Mouse (Mus musculus) left cerebral cortex, postnatal 4 days (tissue): Measurements from ENCODE around the gene Srsf3. TPM values are rescaled to one million over a fixed set of nuclear protein-coding genes. Genes with fewer than 3 reads are reported as not detected.
A peak's percentile ranks its signal among the peaks of the same experiment; 100 is the strongest.
"Not testable (repeated sequence)": the region's sequence is repeated elsewhere in the genome, so short reads cannot be mapped to it uniquely, and the experiment has no call there.

Experiments used
- DNase-seq: peaks from one replicate; pipeline ENCODE4 v3.0.0-alpha.2; 2022
- intact Hi-C: fragments of 180-260 bp; cut with DNase I; formaldehyde crosslinking; loops from one replicate; pipeline ENCODE4 v1.15.1; 2025
- total RNA-seq, 2 experiments: library from RNA; stranded (reverse); gene quantifications; 2 replicates each; pipeline ENCODE4 v1.2.3; 2021

The Srsf3 gene
- 100 to 1,000 TPM; 220 to 228 TPM for total RNA-seq

DNA sequence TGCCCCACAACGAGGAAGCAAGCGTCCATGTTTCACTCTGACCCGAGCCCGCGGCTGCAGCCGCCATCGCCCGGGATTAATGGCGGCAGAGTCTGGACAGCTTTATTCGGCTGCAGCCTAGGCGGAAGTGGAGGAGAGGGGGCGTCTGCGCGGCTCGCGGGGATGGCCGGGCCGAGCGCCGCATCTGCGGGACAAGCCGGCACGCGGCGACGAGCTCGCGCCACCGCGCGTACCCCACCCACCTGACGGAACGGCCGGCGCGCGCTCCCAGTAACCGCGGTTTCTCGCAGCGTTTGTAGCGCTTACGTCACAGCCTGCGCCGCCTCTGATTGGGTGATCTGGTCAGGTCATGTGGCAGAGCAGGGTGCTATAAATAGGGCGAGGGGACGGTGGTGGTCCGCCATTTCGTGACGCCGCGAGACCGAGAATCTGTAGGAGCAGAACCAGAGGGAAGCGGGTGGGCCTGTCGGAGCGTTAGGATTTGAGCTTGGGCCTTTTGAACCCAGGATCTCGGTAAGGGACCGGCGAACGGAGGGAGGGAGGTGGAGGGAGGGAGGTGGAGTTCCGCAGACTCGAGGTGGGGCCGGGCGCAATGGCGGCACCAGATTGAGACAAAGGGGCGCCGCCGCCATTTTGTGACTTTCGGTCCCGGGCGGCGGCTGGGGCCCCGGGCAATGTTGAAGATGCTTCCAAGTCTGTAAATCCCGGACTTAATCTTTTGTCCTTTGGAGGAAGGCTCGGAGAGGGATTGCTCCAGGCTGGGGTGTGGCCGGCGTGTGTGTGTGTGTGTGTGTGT, at the start of gene Srsf3:
Gene Srsf3, plus strand, starts transcription at position 355 of the 796 bp plus-strand sequence.
- peak; percentile 100 for DNase-seq
- intact Hi-C loops: no loop called here

DNA sequence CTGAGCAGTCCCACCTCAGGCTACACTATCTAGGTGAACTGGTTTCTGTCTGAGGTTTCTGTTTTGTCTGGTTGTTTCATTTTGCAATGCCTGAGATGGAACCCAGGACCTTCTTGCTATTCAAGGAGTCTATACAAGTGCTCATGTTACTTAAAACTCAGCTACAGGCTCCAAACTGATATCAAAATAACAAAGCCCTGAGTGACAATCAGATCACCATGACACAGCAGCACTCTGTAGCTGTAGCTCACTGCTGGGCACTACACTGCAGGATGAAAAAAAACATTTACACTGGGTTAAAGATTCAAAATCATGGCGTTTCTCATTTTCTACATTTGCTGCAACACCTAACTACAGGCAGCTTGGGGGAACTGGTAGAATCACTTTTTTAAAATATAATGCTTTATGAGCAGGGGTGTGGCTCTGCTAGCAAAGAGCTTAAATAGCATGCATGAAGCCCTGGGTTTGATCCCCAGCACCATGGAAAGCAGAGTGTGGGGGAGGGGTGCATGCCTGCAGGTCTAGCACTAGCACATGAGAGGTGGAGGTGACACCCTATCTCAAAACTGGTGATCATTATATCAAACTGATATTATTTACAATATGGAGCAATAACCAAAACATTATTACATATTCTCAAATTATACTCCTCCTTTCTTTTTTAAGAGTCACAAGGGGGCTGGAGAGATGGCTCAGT, 47.6 kb upstream of the Srsf3 start:
- no peak for DNase-seq
- intact Hi-C loops: no loop called here

DNA sequence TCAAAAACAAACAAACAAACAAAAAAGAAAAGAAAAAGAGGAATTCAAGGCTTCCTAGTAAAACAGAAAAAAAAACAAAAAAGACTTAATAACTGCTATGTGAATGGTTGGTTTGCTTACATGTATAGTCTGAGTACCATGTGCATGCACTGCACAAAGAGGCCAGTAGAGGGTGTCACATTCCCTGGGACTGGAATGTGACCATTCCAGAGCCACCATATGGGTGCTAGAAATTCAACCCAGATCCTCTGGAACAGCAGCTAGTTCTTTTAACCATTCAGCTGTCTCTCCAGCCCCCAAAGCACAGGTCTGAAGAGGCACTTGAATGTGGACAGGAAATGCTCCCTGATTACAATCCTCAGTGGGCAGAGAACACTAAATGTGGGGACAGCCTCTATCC, 45.6 kb upstream of the Srsf3 start:
- intact Hi-C loops: no loop called here
- peak; percentile 23 for DNase-seq

DNA sequence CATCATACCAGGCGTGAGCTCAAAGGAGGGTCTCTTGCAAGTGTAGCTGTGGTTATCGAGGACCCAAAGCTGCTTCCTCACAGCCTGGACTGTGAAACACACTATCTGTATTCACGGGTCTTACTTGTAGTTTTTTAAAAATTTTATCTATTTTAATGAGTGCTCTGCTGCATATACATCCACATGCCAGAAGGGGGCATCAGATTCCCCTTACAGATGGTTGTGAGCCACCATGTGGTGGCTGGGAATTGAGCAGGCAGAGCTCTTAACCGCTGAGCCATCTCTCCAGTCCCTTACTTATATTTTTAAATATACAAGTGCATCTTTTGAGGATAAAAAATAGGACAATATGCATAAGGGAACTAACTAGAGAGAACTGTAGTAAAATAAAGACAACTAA, 44.7 kb upstream of the Srsf3 start:
- intact Hi-C loops: no loop called here
- peak; percentile 35 for DNase-seq

DNA sequence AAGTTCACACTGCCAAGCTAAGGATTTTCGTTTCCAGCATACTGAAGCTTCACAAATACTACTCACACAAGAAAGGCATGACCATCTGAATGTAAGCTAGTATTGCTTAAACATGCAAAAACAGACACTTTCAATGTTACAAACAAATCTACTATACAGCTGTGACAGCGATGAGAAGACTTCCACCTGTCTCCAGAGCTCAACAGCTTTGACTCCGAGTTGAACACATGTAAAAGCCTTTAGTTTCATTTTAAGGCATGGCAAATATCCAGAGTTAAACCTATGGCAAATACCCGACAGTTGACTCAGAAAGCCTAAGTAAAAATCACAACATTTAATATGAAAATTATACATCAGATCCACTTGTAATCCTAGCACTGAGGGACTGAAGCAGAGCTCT, 44.1 kb upstream of the Srsf3 start:
- intact Hi-C loops: no loop called here
- no peak for DNase-seq

DNA sequence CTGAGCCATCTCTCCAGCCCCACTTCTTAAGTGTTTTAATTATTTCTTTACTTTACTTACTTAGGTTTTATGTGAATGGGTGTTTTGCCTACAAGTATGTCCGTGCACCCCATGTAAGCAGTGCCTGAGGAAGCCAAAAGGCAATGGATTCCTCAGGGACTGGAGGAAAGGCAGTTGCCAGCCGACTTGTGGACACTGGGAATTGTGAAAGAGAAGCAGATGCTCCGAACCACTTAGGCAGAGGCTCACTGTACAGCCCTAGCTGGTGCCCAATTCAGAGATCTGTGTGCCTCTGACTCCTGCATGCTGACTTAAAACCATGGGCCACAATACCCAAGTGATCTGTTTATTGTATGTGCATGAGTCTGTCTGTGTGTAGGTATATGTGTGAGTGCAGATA, 43.4 kb upstream of the Srsf3 start:
- DNase-seq: no peak
- intact Hi-C loops: no loop called here

DNA sequence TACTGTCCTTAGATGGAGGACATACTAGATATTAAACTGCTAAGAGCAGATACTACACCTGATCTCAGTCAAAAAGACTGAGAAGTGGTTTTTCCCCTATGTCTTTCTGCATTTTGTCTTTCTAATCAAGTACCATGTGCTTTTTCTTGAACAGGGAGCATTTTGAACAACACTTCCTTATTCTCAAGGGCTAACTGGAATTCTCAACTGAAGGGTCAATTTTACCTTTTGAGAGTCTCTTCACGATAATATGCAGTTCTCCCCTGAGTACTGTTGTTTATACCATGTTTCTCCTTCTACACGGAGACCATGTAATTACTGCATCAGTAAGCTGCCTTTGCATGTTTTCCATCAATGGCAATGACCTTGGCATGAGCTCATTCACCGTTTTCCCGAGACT, 42.4 kb upstream of the Srsf3 start:
- intact Hi-C loops: no loop called here
- DNase-seq: no peak

DNA sequence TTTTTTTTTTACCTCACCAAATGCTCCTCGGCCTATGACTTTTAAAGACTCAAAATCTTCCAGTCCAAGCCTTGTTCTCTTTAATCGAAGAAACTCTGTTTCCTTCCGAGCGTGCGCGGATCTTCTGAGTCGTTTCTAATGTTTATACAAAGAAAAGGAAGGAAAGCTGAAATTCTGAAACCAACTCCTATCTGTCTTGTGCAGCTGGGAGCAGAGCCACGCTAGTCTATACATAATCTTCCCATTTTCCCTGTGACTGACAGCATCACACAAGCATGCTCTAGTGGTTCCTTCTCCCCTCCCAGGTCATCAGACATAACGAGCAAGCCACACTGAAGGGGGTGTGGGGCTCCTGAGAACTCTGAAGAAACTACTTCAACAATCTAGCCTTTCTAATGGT, 41.1 kb upstream of the Srsf3 start:
- intact Hi-C loops: no loop called here
- DNase-seq: no peak

DNA sequence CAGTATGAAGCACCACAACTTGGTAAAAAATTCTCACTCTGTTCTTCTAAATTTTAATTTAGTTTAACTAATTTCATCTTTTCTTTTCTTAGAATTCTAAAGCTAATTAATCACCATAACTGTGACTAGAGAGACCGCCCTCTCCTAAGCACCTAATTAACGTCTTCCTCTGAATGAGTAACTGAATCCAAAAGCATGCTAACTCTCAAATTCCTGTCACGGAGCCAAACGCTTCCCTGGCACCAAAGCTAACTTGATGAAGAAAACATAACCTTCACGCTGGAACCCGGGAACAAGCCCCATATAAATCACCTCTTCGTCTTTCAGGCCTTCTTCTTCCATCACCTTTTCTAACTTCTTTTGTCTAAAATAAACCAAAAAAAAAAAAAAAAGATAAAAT, 40.3 kb upstream of the Srsf3 start:
- DNase-seq: no peak
- intact Hi-C loops: no loop called here

DNA sequence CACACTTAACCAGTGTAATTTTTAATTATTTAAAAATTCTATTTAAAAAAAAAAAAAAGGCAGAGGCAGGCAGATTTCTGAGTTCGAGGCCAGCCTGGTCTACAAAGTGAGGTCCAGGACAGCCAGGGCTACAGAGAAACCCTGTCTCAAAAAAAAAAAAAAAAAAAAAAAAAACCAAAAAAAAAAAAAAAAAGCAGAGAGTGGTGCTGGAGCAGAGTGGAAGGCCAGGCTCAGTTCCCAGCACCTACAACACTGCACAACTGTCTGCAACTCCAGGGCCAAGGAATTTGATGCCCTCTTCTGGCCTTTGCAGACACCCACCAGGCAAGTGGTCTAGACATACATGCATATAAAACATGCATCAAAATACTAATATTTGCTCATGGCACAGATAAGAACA, 39.4 kb upstream of the Srsf3 start:
- DNase-seq, intact Hi-C loops: not testable (repeated sequence)

DNA sequence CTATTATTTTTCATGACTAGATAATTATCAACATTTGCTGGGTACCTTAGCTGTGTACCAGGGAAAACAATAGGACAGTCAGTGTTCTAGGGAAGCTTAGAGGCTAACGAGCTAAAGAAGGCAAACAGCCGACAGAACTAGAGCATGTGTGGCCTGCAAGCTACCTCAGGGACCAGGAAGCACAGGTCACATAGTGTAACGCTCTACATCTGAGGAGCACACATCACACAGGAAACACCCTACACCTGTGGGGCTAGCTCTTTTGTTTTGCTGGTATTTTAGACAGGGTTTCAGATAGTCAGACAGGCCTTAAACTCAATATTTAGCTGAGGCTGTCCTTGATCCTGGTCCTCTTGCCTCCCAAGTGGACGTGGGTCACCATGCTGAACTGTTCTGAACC, 37.8 kb upstream of the Srsf3 start:
- intact Hi-C loops: no loop called here
- DNase-seq: no peak

DNA sequence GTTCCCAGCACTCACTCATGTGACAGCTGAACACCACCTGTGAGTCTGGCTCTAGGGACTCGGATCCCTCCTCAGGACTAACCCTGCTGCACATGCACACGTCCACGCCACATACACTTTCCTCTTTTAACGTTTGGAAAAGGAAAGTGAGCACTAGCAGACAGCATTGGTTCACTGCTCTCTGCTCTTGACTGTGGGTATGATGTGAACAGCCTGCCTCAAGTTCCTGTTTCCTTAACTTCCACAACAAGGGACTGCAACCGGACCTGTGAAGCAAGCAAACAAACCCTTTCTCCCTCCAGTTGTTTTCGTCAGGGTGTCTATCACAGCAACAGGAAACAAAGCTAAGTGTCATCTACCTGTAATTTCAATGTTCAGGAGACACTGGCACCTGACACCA, 32.0 kb upstream of the Srsf3 start:
- no peak for DNase-seq
- intact Hi-C loops: no loop called here

DNA sequence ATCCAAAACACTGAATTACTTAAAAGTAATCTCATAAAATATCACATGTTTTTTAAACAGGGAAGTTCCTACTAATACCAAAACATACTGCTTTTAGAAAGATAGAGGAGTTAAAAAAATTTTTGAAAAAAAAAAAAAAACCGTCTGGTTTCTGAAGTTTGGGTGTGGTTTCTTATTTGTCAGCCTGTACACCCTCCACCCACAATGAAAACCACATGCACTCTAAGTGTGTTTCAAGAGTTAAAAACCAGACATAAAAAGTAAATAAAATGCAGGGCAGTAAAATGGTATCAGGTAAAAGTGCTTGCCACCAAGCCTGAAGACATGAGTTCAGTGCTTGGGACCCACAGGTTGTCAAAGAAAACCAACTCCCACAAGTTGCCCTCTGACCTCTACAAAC, 28.7 kb upstream of the Srsf3 start:
- DNase-seq: no peak
- intact Hi-C loops: no loop called here

DNA sequence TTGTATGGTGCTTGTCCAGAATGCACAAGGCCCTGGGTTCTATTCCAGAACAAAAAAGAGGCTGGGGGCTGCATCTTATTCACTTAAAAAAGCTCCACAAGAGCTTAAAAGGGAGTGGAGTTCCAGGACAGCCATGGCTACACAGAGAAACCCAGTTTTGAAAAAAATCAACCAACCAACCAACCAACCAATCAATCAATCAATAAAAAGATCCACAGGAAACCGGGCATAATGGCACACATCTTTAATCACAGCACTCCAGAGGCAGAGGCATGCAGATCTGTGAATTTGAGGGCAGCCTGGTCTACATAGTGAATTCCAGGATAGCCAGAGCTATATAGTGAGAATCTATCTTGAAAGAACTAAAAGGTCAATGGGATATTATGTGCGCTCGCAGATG, 27.4 kb upstream of the Srsf3 start:
- no peak for DNase-seq
- intact Hi-C loops: no loop called here

DNA sequence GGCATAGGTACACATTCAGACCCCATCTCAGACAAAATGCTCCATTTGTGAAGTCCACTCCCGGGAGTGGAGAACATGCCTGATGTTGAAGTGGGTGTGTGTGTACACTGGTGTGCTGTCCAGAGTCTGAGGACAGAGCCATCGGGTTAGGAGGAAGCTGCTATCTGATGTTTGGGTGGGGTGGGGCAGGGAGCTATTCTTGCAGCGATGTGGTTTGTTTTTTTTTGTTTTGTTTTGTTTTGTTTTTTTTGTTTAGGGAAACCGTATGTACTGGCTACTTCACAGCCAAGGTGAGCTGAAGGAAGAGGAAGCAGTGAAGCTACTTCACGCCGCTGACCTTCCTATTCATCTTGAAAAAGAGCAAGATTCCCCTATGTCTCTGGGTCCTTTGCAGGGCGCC, 25.6 kb upstream of the Srsf3 start:
- DNase-seq: no peak
- intact Hi-C loops: no loop called here

DNA sequence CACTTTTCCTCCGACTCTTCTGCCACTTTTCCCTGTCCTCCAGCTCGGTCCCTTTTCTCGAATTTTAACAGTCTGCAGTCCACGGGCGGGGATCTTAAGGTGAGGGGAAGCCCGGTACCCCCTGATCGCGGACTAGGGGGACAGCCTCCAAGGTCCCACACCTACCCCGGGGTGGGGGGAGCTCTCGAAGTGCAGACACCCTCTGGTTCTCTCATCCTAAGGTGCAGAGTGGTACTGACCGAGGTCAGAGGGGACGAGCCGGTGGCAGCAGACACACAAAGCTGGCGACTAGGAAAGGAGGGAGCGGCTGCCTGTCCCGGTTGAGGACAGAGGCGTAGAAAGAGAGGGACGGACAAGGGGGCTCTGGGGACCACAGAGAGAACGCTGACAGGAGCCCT, 25.2 kb upstream of the Srsf3 start:
- no peak for DNase-seq

DNA sequence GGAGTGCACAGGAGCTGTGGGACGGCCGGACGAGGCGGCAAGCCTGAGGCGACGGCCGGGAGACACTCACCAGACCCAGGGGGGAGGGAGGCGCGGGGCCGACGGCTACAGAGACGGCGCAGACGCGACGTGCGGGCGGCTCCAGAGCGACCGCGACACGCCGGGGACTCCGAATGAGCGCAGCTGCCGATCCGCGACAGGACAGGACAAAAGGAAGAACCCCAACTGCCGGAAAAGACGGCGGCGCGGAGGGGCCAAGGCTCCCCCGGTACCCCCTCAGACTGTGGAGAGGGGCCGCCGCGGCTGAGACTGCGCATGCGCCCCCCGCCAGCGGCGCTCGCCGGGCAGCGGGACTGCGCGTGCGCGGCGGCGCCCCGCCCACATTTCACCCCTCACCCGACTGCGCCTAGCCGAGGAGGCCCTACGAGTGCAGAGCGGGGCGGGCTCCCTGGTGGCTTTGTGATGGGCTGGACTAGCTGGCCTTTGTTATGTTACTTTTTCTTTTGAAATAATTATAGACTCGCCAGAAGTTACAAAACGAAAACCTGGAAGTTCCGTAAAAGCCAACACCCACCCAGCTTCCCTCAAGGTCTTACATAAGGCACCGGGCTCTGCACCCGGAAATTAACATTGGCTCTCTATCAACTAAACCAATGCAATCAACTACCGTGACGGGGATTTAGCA, 24.6 kb upstream of the Srsf3 start, which contains the start of gene Stk38:
Gene Stk38, minus strand, starts transcription at position 355 of the 685 bp plus-strand sequence.
- DNase-seq: peak; percentile 91
- intact Hi-C loops: no loop called here

More for the DNA sequence above, 25.2 kb upstream of the Srsf3 start:
- intact Hi-C loops: no loop called here

DNA sequence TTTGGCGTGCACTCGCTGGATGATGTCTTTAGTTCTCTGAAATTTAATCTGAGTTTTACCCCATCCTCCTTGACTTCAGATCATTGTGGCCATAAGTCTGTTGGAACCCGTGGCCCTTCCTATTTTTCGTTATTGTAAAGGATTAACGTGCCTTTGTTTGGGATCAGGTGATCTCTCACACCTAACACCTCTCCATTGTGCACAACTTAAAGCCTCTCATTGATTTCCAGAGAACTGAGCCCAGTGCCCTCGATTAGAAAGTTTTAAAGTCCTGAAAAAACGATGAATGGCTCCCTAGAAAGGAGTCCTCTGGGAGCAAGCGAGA, 24.1 kb upstream of the Srsf3 start:
- DNase-seq: no peak
- intact Hi-C loops: no loop called here

DNA sequence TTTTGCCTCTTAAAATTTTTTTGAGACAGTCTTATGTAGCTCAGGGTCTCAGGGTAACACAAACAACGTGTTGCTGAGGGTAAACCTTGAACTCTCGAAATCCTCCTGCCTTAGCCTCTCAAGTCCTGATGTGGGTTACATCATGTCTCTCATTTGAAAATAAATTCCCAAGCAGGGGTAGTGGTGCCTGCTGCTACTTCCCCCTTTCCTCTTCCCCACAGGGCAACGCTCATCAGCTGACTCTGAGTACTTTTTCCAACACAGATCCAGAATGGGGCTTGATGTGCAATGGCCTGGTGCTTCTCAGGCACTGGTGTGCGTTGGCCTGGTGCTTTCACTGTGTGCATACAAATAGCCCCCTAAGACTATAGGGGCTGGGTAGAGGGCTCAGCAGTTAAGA, 23.2 kb upstream of the Srsf3 start:
- intact Hi-C loops: no loop called here
- no peak for DNase-seq

DNA sequence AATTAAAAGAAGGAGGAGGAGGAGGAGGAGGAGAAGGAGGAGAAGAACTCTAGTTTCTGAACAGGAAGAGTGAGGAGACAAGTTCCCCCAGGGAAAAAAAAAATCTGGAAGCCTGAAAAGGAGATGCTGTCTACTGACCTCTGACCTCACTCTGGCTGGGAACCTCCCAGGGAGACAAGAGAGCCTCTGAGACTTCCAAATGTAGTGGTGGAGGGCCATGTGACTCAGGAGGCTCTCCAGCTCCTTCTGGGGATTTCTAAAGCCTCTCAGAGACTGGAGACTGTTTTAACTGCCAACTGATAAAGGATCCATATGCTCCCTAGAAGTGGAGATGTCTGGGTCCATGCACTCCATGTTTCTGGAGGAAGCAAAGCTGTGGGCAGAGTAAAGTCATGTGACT, 18.2 kb upstream of the Srsf3 start:
- intact Hi-C loops: no loop called here
- no peak for DNase-seq

DNA sequence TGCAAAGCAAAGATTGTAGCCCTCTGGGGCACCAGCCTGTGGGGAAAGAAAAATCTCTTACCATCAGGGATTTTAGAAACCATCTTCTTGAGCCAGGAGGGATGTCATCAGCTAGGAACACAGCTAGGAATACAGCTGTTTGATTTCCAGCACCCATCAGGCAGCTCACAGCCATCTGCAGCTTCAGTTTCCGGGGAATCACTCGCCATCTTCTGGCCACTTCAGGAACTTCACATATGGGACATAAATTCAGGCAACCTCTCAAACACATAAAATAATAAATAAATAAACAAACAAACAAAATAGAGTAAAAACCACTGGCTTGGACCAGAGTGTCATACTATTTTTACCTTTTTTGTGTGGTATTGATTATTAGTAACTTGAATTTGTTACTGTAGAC, 16.8 kb upstream of the Srsf3 start:
- DNase-seq: peak; percentile 46

DNA sequence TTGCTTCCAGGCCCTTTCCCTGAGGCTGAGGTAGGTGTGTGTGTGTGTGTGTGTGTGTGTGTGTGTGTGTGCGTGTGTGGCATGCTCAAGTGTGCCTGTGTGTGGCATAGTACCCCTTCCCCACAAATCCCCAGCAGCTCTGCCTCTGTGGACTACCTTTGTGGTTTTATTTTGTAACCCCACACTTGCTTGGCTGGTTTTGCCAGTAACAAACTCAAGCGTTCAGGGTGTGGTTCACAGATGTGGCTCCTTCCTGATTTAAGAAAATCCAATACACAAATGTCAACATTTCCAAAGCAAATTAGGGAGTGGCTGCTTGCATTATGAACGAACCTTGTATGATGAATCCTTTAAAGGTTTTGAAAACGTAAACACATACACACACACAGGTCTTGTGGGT, 15.7 kb upstream of the Srsf3 start:
- intact Hi-C loops: no loop called here
- DNase-seq: no peak

More for the DNA sequence above, 16.8 kb upstream of the Srsf3 start:
- intact Hi-C loops: no loop called here
